ENCODE assay signal across 27 mouse cellular contexts in the genomic region with DNA sequence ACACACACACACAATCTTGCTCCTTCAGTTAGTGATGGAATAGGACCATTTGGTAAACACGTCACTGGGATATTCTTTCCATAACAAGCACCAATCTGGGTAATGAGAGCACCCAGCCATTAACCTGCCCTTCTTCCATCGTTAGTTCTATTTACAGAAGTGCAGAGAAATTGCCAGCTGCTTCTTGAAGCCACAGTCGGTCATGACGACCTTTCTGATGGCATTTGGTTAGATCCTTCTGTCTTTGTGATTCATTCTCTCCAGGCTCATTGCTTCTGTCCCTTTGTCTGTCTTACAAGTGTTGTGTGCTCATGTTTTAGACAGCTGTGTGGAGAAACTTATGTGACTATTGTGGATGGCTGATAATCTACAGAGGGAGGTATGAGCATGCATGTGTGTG.
"Had no signal": no experiment of that assay in that cellular context is flagged by ENCODE, and none has a peak within 500 bp of the region (broad histone marks: within the 10 kb centered on the region; RNA-seq: fewer than 3 reads in every experiment).

No protein-coding gene starts in this region.

- H3K4me3 ChIP-seq: limb, embryonic 10.5 days; limb, embryonic 12.5 days; limb, embryonic 13.5 days; limb, embryonic 15.5 days; liver, embryonic 12.5 days; liver, embryonic 13.5 days; liver, embryonic 15.5 days; lung, embryonic 15.5 days; megakaryocyte, embryonic 14.5 days; midbrain, embryonic 10.5 days; midbrain, embryonic 12.5 days; midbrain, embryonic 13.5 days; midbrain, embryonic 15.5 days; neural tube, embryonic 12.5 days had no signal

- H3K27me3 ChIP-seq: limb, embryonic 12.5 days; limb, embryonic 15.5 days; liver, embryonic 12.5 days; liver, embryonic 13.5 days; liver, embryonic 15.5 days; lung, embryonic 15.5 days; megakaryocyte, embryonic 14.5 days; midbrain, embryonic 12.5 days; midbrain, embryonic 13.5 days; midbrain, embryonic 15.5 days; neural tube, embryonic 12.5 days had no signal

- H3K4me2 ChIP-seq: limb, embryonic 12.5 days; limb, embryonic 13.5 days; limb, embryonic 15.5 days; liver, embryonic 11.5 days; liver, embryonic 12.5 days; liver, embryonic 13.5 days; liver, embryonic 15.5 days; lung, embryonic 14.5 days; lung, embryonic 15.5 days; midbrain, embryonic 11.5 days; midbrain, embryonic 12.5 days; midbrain, embryonic 13.5 days; midbrain, embryonic 15.5 days; neural tube, embryonic 12.5 days had no signal

- H3K36me3 ChIP-seq: limb, embryonic 10.5 days; limb, embryonic 12.5 days; limb, embryonic 13.5 days; limb, embryonic 15.5 days; liver, embryonic 12.5 days; liver, embryonic 13.5 days; liver, embryonic 15.5 days; lung, embryonic 15.5 days; midbrain, embryonic 10.5 days; midbrain, embryonic 12.5 days; midbrain, embryonic 13.5 days; midbrain, embryonic 15.5 days; neural tube, embryonic 12.5 days had no signal

- DNase-seq: left cerebral cortex, postnatal 4 days; liver; liver, embryonic 13.5 days; liver, postnatal 0 days; lung, adult 18-20 months; lung, adult 2 months; lung, embryonic 14.5 days; lung, postnatal 10 days; lung, postnatal 14 days; lung, postnatal 36 days; lung, postnatal 4 days; midbrain, embryonic 14.5 days had no signal
